Mouse (Mus musculus) midbrain, embryonic 12.5 days (tissue): ENCODE data around the gene Vwa3a. TPM values are rescaled to one million over a fixed set of nuclear protein-coding genes. Genes with fewer than 3 reads are reported as not detected.
"Not testable (repeated sequence)": the region's sequence is repeated elsewhere in the genome, so short reads cannot be mapped to it uniquely, and the experiment has no call there.

ENCODE experiments used
- ATAC-seq: fragments of 200-750 bp; cut with Nextera tagmentation; 2 replicates; pipeline ENCODE4 v1.8.0; 2017; ENCODE audit warnings: low read depth, moderate TSS enrichment, moderate library complexity; ENCODE audit not compliant: low FRiP score
- H3K27ac ChIP-seq: fragments of 300-500 bp; sonication (generic); replicated peaks from 2 replicates; pipeline ENCODE4 v1.5.1; 2016; ENCODE audit warnings: mild to moderate bottlenecking
- H3K27me3 ChIP-seq: fragments of 300-500 bp; sonication (generic); 2 replicates; pipeline ENCODE4 v1.6.1; 2016; ENCODE audit warnings: mild to moderate bottlenecking
- H3K36me3 ChIP-seq: fragments of 300-500 bp; sonication (generic); 2 replicates; pipeline ENCODE4 v1.6.1; 2016
- H3K4me1 ChIP-seq: fragments of 300-500 bp; sonication (generic); 2 replicates; pipeline ENCODE4 v1.6.1; 2016
- H3K4me2 ChIP-seq: fragments of 300-500 bp; sonication (generic); replicated peaks from 2 replicates; pipeline ENCODE4 v1.6.1; 2016; ENCODE audit warnings: mild to moderate bottlenecking, moderate library complexity
- H3K4me3 ChIP-seq: fragments of 300-500 bp; sonication (generic); 2 replicates; pipeline ENCODE4 v1.5.1; 2016; ENCODE audit warnings: mild to moderate bottlenecking
- H3K9ac ChIP-seq: fragments of 300-500 bp; sonication (generic); replicated peaks from 2 replicates; pipeline ENCODE4 v1.6.1; 2016; ENCODE audit warnings: mild to moderate bottlenecking, moderate library complexity
- H3K9me3 ChIP-seq: fragments of 300-500 bp; sonication (generic); 2 replicates; pipeline ENCODE4 v1.6.1; 2016; ENCODE audit warnings: mild to moderate bottlenecking
- WGBS: fragments of 180-500 bp; shearing (Covaris S2); methylation state at CpG from one replicate; pipeline ENCODE4 v1.1.7; 2016; 5-methylcytosine and 5-hydroxymethylcytosine counted together
- polyA plus RNA-seq: library from polyadenylated mRNA; unstranded; fragments of >200 nt; fragmentation: Nextera tagmentation; extraction: Ambion mirVana; gene quantifications from 2 replicates; pipeline ENCODE4 v1.2.1, GENCODE M21; 2016

The Vwa3a gene
- polyA plus RNA-seq: 0.41 and 0.51 TPM in 2 replicates

DNA sequence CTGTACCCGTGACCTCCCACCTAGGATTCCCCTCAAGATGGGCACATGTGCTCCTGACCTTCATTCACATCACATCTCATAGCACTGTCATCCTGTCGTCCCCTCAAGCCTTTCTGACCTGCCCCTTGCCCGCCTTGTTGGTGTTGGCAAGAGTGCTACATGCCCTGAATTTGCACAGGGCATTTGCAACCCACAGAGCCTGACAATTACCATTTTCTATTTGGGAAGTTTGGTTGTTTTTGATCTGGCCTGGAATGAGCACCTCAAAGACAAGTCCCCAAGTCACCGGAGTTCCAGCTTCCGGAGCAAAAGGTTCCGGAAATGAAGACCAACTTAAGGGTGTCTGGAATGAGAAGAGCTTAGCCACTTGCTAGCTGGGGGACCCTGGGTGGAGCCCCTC, at the start of gene Vwa3a:
Gene Vwa3a, plus strand, starts transcription at position 301 of the 400 bp plus-strand sequence.
- Histone ChIP-seq H3K36me3 (peaks cover 10% of the 10 kb centered on the region; the same call in 1 of the 2 replicates), H3K4me1 (peaks cover 20% of the 10 kb centered on the region), H3K4me3 (no peak within 1 kb of the TSS), H3K27me3 (no peaks in the 10 kb centered on the region), H3K9me3 (no peaks in the 10 kb centered on the region), H3K9ac (no peak within 1 kb of the TSS), H3K4me2 (no peak within 1 kb of the TSS), H3K27ac (no peak within 1 kb of the TSS)
- no peak for ATAC-seq
- WGBS: 77% methylated on average over 6 of the region's 6 CpGs

DNA sequence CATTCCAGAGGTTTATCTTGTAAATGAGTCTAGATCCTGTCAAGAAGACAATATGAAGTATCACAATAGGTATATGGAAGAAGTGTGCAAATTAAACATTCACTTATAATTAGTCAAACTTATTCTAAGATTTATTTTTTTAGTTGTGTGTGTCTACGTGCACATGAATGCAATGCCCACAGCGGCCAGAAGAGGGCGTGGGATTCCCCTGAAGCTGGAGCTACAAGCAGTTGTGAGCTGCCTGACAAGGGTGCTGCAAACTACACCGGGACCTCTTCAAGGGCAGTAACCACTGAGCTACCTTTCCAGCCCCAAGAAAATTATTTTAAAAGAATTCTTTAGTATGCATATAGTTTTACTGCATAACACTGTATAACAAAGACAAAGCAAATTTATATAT, 48.5 kb upstream of the Vwa3a start:
- H3K27me3 ChIP-seq: no peaks in the 10 kb centered on the region
- no peak overlapping the region for H3K27ac ChIP-seq
- no peak overlapping the region for H3K9ac ChIP-seq
- peaks cover 9% of the 10 kb centered on the region; the same call in 1 of the 2 replicates for H3K36me3 ChIP-seq
- H3K4me2 ChIP-seq: no peak overlapping the region
- H3K4me1 ChIP-seq: no peaks in the 10 kb centered on the region
- ATAC-seq: no peak
- H3K9me3 ChIP-seq: no peaks in the 10 kb centered on the region
- no peak overlapping the region for H3K4me3 ChIP-seq
- 74% methylated on average over 4 of the region's 4 CpGs for WGBS

DNA sequence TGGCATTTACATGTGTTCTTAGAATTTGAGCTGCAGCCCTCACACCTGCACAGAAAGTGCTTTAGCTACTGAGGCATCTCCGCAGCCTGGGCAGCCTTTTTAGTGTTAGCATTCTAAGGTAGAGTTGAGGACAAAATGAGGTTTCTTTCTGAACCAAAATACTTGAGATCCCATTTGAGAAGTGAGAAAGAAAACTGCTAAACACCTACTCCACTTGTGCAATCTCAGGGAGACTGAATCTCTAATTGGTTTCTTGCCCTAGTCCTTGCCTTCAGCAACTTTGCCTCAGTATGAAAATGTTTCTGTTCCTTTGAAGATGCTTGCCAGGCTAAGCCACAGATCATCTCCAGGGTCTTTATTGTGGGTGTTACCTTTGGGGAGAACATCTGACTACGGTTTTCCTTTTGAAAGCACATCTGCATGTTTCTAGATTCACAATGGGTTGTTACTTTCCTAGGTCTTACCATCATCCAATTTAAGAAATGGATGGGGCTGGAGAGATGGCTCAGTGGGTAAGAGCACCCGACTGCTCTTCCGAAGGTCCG, 45.2 kb upstream of the Vwa3a start:
- H3K4me1 ChIP-seq: no peaks in the 10 kb centered on the region
- 96% methylated on average over 5 of the region's 5 CpGs for WGBS
- no peaks in the 10 kb centered on the region for H3K27me3 ChIP-seq
- no peaks in the 10 kb centered on the region for H3K9me3 ChIP-seq
- no peak overlapping the region for H3K27ac ChIP-seq
- H3K9ac ChIP-seq: no peak overlapping the region
- H3K4me2 ChIP-seq: no peak overlapping the region
- peaks cover 15% of the 10 kb centered on the region; the same call in 1 of the 2 replicates for H3K36me3 ChIP-seq
- no peak for ATAC-seq
- no peak overlapping the region for H3K4me3 ChIP-seq

DNA sequence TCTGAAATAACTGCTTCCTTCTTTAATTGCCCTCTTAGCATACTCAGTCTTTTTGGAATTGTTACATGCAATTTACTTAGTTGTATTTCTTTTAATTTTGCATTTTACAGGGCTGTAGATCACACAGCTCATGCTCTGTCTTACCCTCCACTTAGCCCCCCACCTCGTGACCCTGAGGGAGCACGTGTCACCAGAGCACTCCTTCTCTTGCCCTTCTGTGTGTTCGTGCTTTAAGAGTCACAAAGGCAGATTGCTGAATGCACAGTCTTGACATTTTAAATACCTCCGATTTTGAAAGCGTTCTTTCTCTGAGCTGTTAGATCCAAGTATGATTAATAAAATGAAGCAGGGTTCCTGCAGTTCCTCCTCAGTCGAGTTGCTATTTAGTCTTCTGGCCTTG, 43.9 kb upstream of the Vwa3a start:
- Histone ChIP-seq H3K9me3 (no peaks in the 10 kb centered on the region), H3K36me3 (peaks cover 15% of the 10 kb centered on the region; the same call in 1 of the 2 replicates), H3K27ac (no peak overlapping the region), H3K27me3 (no peaks in the 10 kb centered on the region), H3K9ac (no peak overlapping the region), H3K4me1 (no peaks in the 10 kb centered on the region), H3K4me3 (no peak overlapping the region), H3K4me2 (no peak overlapping the region)
- ATAC-seq: no peak
- WGBS: 27% methylated on average over 6 of the region's 6 CpGs

DNA sequence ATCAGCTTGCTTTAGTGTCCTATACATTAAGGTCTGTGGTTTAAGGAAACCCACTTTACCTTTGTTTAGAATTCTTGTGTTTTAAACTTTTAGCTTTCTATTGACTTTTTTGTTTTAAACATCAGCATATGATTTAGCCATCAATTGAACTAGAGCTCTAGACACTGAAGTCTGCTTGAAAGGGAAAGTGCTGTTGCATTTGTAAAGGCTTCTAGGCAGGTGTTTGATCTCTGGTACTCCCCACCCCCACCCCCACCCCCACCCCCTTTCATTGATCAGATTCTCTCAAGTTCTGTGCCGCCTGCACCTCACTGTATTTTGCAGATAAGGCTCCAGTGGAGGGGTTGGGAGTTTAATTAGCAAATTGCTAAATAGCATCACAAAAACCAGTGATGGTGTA, 43.5 kb upstream of the Vwa3a start:
- H3K4me3 ChIP-seq: no peak overlapping the region
- no peak overlapping the region for H3K27ac ChIP-seq
- WGBS: 52% methylated on average over 1 of the region's 1 CpGs
- peaks cover 14% of the 10 kb centered on the region; the same call in 1 of the 2 replicates for H3K36me3 ChIP-seq
- no peak for ATAC-seq
- H3K4me1 ChIP-seq: no peaks in the 10 kb centered on the region
- no peak overlapping the region for H3K9ac ChIP-seq
- no peaks in the 10 kb centered on the region for H3K27me3 ChIP-seq
- H3K4me2 ChIP-seq: no peak overlapping the region
- no peaks in the 10 kb centered on the region for H3K9me3 ChIP-seq

DNA sequence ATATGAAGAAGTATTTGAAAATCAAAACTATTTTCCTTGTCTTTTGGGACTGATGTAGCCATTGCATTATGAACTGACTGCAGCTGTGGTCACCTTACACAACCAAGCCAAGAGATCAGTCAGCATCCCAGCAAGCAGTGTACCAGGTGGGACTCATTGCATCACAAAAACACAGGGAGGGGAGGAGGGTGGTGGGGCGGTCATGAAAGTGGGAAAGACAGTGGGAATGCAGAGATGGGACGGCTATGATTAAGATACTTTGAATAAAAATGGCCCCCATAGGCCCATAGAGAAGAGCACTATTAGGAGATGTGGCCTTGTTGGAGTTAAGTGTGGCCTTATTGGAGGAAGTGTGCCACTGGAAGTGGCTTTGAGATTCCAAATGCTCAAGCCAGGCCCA, 42.8 kb upstream of the Vwa3a start:
- no peak for ATAC-seq
- H3K9me3 ChIP-seq: no peaks in the 10 kb centered on the region
- peaks cover 13% of the 10 kb centered on the region; the same call in 1 of the 2 replicates for H3K36me3 ChIP-seq
- 94% methylated on average over 2 of the region's 2 CpGs for WGBS
- no peak overlapping the region for H3K9ac ChIP-seq
- no peaks in the 10 kb centered on the region for H3K27me3 ChIP-seq
- H3K27ac ChIP-seq: no peak overlapping the region
- no peaks in the 10 kb centered on the region for H3K4me1 ChIP-seq
- no peak overlapping the region for H3K4me3 ChIP-seq
- H3K4me2 ChIP-seq: no peak overlapping the region

DNA sequence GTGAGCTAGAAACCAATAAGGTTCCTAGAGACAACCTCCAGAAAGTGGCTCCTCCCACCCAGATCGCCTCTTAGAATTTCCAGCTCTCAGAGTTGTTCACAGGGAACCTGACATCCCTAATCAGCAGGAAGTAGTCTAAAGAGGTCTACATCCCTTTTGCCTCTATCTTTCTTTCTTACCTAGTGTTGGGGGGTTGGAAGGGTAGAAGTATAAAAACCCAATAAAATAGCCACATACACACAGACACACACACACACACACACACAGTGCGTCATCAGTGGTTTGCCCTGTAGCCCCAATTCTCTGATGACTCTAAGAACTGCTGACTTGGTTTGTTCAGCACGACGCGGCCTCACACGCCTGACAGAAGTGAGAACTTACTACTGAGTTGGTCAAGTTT, 39.5 kb upstream of the Vwa3a start:
- Histone ChIP-seq H3K9me3 (no peaks in the 10 kb centered on the region), H3K9ac (no peak overlapping the region), H3K27me3 (no peaks in the 10 kb centered on the region), H3K4me2 (no peak overlapping the region), H3K27ac (no peak overlapping the region), H3K4me1 (no peaks in the 10 kb centered on the region), H3K4me3 (no peak overlapping the region), H3K36me3 (peaks cover 6% of the 10 kb centered on the region; the same call in 1 of the 2 replicates)
- WGBS: 94% methylated on average over 6 of the region's 6 CpGs
- ATAC-seq: no peak

DNA sequence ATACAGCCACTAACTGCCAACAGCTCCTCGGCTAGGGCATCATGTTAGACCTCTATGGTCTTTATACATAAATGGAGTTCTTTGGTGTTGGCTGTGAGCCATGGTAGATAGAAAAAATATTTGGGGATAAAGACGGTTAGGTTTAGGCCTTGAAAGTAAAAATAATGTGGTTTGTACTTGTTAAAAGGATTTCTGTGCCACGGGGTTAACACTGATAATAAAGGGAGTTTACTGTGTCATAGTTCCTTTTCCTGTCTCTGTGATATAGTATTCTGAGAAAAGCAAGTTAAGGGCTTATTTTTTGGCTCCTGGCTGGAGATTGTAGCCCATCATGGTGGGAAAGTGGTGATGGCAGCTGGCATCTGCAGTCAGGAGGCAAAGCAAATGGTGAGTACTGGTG, 35.2 kb upstream of the Vwa3a start:
- H3K9ac ChIP-seq: no peak overlapping the region
- no peaks in the 10 kb centered on the region for H3K4me1 ChIP-seq
- H3K27ac ChIP-seq: no peak overlapping the region
- H3K9me3 ChIP-seq: no peaks in the 10 kb centered on the region
- H3K36me3 ChIP-seq: no peaks in the 10 kb centered on the region
- no peak for ATAC-seq
- no peak overlapping the region for H3K4me3 ChIP-seq
- no peak overlapping the region for H3K4me2 ChIP-seq
- no peaks in the 10 kb centered on the region for H3K27me3 ChIP-seq
- 93% methylated on average over 3 of the region's 3 CpGs for WGBS

DNA sequence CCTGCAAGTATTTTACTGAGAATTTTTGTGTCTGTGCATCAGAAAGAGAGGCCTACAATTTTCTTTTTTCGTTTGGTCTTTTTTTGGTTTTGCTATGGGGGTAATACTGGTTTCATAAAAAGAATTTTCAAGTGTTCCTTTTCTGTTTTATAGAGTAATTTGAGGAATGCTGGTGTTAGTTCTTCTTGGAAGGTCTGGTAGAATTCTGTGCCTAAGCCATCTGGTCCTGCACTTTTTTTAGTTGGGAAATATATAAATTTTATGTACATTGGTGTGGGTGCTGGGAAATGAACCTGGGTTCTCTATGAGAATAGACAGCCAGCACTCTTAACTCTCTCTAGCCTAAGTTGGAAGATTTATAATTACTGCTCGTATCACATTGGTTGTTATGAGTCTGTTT, 27.0 kb upstream of the Vwa3a start:
- Histone ChIP-seq H3K27me3 (no peaks in the 10 kb centered on the region), H3K4me1 (no peaks in the 10 kb centered on the region), H3K4me2 (no peak overlapping the region), H3K36me3 (peaks cover 3% of the 10 kb centered on the region), H3K9ac (no peak overlapping the region), H3K4me3 (no peak overlapping the region), H3K27ac (no peak overlapping the region), H3K9me3 (no peaks in the 10 kb centered on the region)
- 94% methylated on average over 2 of the region's 2 CpGs for WGBS
- no peak for ATAC-seq

DNA sequence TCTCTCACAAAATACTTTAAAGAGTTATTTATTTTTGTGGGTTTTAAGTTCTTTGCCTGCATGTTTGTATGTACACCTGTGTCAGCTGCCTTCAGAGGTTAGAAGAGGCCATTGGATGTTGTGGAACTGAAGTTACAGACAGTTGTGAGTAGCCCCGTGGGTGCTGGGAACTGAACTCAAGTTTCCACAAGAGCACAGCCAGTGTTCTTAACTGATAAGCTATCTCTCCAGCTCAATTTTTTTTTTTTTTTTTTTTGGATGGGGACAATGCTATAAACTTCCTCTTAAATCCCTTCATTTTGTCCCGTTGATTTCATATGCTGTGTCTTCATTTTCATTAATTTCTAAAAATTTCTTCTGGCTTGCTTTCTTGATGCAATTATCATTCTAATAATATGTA, 25.9 kb upstream of the Vwa3a start:
- no peak for ATAC-seq

DNA sequence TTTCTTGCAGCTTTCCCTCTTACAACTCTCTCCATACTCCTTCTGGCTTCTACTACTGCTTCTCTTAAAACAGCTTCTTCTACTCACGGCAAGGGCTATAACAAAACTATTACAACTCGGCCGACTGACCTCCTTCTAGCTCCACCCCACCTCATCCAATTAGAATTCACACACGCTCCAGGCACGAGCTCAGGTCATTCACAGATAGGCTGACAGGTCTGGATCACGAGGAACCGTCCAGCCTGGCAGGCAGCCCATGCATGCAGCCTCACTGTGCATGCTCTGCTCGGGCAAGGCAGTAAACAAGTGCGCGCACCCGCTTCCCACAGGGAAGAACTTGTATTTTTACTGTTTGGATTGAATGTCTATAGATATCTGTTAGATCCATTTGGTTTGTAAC, 25.2 kb upstream of the Vwa3a start:
- 93% methylated on average over 11 of the region's 11 CpGs for WGBS
- H3K4me3 ChIP-seq: not testable (repeated sequence)

More for the DNA sequence above, 25.9 kb upstream of the Vwa3a start:
- Histone ChIP-seq H3K27ac (no peak overlapping the region), H3K4me3 (no peak overlapping the region), H3K36me3 (peaks cover 3% of the 10 kb centered on the region), H3K4me2 (no peak overlapping the region), H3K9me3 (no peaks in the 10 kb centered on the region), H3K4me1 (no peaks in the 10 kb centered on the region), H3K9ac (no peak overlapping the region), H3K27me3 (no peaks in the 10 kb centered on the region)
- WGBS: 88% methylated on average over 2 of the region's 2 CpGs

DNA sequence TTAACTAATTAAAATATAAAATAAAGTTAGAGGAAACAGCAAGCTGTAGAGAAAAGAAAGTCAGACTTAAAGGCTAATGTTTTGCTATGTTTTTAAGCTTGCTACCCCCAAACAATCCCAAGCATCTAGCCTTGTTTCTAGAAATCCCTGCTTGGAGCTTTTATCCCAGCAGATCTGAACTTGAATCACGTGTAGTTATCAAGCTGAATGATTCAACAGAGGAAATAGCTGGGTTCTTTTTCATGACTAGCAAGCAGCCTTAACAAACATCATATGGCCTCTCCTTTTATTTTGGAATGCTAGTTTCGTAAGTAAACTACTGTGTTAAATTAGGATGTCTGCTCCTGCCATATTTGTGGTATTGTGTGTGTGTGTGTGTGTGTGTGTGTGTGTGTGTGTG, 21.9 kb upstream of the Vwa3a start:
- ATAC-seq: no peak
- Histone ChIP-seq H3K4me3 (no peak overlapping the region), H3K9me3 (no peaks in the 10 kb centered on the region), H3K36me3 (peaks cover 3% of the 10 kb centered on the region), H3K27me3 (no peaks in the 10 kb centered on the region), H3K4me2 (no peak overlapping the region), H3K4me1 (0 out of 2 replicates have a peak, but pooled peaks cover 2% of the 10 kb centered on the region), H3K9ac (no peak overlapping the region), H3K27ac (no peak overlapping the region)
- 87% methylated on average over 2 of the region's 2 CpGs for WGBS

More for the DNA sequence above, 25.2 kb upstream of the Vwa3a start:
- H3K4me1 ChIP-seq, H3K27me3 ChIP-seq, H3K36me3 ChIP-seq, H3K27ac ChIP-seq, H3K4me2 ChIP-seq, ATAC-seq, H3K9ac ChIP-seq, H3K9me3 ChIP-seq: not testable (repeated sequence)

DNA sequence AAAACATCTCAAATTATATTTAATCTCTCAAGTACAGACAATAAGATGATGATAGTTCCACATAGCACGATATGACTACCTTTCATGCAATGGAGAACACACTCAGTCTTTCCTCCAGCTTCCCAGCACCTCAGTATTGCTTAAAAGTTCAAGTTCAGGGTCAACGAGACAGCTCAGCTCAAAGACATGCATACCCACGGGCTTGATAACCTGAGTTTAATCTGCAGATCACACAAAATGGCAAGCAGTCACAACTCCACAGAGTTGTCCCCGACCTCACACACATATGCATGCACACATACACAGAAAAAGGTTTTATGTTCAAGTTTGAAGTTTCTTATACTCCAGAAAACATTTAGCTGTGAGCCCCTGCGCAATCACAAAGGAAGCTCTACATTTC, 18.1 kb upstream of the Vwa3a start:
- no peak overlapping the region for H3K9ac ChIP-seq
- no peaks in the 10 kb centered on the region for H3K27me3 ChIP-seq
- H3K36me3 ChIP-seq: peaks cover 2% of the 10 kb centered on the region
- WGBS: 90% methylated on average over 5 of the region's 5 CpGs
- no peak for ATAC-seq
- peaks cover 15% of the 10 kb centered on the region for H3K4me1 ChIP-seq
- H3K27ac ChIP-seq: no peak overlapping the region
- no peaks in the 10 kb centered on the region for H3K9me3 ChIP-seq
- no peak overlapping the region for H3K4me2 ChIP-seq
- H3K4me3 ChIP-seq: no peak overlapping the region
